Mouse (Mus musculus) adrenal gland, adult 8-10 months (tissue): ENCODE measurements around the gene Tjap1. TPM values are rescaled to one million over a fixed set of nuclear protein-coding genes. Genes with fewer than 3 reads are reported as not detected.

Experiments used
- DNase-seq: peaks from one replicate; pipeline ENCODE4 v3.0.0; 2022
- total RNA-seq, 4 experiments: library from RNA; stranded (reverse); gene quantifications; 2 replicates each; pipeline ENCODE4 v1.2.4; 2022

The Tjap1 gene
- total RNA-seq, 4 experiments from 2014 or later, result 49.3 to 72.6 (median 54.6) TPM

DNA sequence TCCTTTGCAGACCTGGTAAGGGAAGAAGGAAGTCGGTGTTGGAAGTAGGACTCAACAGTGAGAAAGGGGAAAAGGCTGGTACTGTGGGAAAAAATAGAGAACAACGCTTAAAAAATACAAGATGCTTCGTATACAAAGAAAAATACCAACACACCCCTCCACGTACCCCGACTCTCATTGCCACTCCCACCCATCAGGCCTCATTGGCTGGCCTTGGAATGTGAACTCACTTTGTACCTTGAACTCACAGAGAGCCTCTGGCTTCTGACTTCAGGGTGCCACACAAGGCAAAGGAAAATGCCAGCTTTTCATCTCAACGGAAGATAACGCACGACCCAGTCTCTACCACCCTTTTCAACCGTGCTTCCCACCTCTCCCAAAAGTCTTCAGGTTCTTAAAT is 314 bp upstream of the Tjap1 start:
- DNase-seq, result no peak

DNA sequence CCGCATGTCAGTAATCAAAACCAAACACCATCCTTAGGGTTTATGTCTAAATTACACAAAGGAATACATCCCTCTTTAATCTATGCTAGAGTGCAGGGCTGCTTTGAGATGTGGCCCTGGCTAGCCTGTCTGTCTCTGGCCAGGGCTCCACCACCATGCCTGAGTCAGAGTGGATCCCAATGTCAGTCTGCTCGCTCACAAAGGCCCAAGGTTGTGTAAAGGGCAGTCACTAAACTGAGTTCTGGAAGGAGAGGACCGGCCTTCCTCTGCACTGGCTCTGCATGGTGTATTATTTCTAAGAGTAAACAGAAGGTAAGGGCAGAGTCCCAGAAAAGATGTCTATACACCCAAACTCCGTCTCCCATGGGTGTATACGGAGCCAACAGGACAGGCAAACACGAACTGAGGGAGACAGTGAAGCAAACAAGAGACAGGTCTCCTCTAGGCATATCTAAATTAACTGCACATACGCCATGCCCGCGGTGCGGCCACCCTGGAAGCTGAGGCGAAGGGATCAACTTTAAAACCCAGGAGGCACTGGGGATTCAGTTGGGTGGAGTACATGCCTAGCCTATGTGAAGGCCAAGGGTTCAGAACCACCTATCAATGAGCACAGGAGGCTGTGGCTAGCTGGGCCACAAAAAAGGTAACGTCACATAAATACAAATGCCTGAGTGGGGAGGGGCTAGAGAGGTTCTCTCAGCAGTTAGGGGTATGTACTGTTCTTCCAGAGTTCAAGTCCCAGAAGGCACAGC is 4.6 kb downstream of the Tjap1 start:
- no peak for DNase-seq

DNA sequence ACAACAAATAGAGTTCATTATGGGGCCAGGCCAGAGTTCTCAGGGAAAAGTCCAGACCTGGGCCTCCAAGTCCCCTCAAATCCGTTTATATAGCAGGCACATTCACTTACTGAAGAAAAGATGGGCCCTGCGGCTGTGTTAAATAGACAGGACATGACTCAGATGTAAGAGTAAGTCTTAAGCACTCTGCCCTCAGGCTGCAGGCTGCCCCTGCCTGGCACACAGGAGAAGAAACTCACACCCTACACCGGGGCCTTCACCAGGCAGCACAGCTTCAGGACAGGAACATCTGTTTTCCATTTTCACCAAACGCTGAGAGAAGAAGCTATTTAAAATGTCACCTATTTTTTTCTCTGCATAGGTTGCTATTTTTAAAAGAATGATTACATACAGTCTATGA is 5.2 kb downstream of the Tjap1 start:
- DNase-seq, result no peak

DNA sequence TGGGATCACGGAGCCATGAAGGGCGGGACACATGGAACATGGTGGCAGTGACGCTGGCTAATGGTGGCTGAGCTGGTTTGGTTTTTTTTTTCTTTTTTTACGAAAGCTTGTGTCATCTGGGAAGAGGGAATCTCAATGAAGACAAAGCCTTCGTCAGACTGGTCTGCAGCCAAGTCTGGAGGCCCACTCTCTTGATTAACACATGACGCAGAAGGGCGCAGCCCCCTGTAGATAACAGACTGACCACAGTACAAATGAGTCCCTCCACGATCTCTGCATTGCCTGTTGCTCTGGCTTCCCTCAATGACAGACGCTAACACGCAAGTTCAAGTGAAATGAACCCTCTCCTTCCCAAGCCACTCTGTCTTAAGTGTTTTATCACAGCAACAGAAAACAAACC is 7.3 kb downstream of the Tjap1 start:
- DNase-seq, result no peak

DNA sequence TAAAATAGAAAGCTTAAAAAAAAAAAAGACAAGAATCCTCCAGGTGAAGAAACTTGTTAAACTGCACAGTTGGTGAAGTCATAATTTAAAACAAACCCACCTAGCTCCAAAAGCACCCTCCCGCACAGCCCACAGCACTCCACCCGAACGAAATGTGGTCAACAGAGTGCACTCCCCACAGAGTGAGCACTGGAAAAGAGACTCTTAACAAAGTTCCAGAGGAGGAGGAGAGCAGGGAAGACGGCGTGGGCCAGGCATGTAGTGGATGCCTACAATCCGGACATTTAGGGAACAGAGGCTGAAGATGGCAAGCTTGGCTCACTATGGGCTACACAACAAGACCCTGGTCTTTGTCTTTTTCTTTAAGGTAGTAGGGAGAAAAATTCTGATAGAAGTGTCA is 7.8 kb downstream of the Tjap1 start:
- no peak for DNase-seq

DNA sequence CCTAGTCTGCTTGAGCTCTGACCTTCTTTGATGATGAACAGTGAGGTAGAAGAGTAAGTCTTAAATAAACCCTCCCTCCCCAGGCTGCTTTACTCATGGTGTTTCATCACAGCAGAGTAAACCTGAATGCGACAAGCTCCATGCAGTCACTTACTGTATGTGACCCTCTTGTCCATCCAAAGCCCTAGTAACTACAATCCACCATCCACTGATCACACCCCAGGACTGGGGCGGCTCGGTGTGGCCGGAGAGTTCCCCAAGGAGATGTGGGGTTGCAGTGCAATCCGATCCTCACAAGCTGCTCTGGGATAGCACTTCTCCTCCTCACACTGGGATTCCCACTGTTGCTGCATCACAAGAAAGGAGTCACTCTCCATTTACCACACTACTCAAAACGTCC is 8.4 kb downstream of the Tjap1 start:
- no peak for DNase-seq

DNA sequence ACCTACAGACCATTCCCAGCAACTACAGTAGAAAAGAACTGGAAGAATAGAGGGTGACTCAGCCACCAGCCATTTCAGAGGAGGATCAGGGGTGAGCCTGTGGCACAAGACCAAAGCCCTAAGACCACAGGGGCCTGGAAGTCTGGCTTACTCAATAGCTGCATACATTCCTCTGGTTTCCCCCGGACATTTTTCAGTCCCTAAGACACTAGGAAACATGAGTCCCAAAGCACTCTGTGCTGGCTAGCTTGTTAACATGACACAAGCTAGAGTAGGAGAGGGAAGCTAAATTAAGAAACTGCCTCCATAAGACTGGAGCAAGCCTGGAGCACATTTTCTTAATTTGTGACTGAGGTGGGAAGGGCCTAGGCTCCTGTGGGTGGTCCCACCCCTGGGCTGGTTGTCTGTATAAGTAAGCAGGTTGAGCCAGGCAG is 9.0 kb downstream of the Tjap1 start:
- DNase-seq, result no peak

DNA sequence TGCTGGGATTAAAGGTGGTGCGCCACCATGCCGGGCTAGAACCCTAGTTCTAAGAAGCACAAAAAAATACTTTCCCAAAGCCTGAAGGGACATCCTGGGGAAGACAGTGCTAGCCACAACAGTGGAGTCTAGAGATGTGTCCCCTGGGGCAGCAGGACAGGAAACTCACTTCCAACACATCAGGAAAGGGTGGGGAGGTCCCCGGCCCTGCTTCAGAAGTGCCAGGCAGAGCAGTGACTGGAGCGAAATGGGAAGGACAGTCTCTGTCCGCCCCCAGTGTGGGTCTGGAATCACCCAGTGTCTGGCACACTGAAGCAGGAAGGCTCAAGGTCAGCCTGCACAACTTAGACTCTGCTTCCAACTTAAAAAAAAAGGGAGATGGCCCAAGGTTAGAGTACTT is 10.2 kb downstream of the Tjap1 start:
- no peak for DNase-seq

DNA sequence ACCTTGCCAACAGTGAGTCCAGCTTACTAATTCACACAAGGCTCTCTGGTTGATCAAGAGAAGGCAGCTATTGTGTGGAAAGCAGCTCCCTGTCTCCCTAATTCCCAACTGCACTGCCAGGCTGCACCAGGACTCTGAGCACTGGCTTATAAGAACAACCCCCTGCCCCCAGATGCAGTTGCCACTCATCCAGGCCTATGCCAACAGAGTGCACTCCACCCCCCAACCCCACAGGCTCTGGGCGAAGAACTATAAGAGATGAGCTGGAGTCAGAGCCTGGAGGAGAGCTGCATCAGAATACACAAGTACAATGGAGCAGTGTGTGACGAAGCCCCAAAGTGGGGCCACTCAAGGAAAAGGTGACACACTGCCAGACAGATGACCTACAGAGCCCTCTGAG is 10.8 kb downstream of the Tjap1 start:
- DNase-seq, result no peak

DNA sequence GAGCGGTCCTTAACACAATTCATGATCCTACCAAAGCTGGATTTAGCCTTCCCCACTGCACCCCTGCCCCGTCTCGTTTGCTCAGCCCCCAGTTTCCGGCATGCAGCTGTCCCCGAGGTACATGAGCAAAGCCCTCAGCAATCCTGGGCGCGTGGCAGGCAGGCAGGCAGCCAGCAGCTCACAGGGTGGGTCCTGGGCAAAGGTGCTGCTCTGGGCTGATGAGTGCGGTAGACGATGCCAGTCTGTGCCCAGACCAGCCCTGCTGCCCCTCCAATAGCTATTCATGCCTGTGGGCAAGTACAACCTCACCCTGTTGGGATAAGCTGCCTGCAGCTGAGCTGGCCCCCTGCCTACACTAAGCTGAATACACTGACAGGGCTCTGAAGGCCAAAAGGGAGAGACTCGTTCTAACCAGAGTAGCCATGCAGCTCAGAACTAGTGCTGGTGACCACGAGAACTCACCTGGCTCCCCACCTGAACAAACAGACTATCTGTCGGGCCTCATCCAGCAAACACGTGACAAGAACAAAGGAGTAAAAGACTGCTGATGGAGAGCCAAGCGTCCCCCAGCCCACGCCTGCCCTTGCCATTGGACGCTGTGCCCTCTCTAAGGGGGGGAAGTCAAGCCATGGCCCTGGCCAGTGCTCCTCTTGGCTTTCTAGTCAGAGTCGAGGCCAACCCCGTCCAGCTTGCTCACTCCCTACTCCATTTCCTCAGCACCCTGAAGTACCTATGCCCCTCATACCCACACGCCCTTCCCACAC is 12.9 kb downstream of the Tjap1 start:
- no peak for DNase-seq

DNA sequence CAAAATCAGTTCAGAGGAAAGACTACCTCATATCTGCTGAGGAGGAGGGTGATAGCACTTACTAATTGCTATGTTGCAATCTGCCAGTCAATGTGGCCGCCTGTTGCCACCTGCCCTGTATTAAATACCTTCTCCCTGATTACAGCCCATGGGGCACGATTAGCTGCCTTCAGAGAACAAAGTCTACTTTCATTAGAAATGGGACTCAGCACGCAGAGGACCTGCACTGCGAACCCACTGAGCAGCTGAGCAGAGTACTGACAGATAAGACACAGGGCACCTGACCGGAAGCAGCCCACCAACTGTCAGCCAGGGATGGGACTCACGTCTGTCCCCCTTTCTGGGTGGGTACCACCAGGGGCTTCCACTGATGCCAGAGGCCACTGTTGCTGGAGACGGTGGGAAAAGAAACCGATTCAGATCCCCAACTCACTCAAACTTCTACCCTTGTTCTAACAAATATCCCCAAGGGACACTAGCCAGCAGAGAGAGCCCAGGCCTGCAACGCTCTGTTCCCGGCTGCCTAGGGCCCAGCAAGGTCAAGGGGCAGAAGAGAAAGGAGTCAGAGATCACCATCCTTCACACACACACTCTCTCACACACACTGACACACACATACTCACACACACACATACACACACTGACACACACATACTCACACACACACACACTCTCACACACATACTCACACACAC is 14.7 kb downstream of the Tjap1 start:
- no peak for DNase-seq

DNA sequence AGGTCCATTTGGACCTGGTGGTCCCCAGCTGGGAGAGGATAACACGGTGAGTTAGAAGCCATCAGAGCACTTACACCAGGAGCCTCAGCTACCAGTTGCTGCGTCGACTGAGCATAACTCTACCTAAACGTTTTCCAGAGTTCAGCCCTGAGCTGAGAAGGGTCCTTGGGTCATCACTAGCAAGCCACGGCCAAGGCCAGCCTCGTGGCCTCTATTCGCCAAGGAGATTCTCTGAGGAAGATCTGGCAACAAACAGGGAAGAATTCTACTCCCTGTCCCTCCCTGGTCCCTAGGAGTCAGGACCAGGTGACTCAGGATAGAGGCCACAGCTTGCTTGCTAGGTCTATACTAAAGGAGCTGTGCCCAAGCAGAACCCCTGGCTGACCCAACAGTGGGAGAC is 15.3 kb downstream of the Tjap1 start:
- DNase-seq, result no peak

DNA sequence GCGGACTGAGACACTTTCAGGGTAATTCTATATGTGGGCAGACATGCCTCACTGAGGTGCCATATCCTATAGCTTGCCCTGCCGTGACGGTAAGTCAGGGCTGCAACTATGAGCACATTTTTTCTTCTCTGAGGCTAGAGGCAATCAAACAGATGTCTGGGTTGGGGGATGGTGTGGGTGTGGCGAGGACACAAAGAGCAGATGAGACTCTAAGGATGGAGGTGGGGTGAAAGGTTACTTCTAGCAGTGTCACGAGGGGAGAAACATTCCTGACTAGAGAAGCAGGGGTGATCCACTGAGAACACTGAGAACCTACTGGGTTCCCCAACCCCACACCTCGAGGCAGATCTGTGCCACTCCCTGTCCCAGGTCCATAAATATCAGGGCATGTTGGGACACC is 15.8 kb downstream of the Tjap1 start:
- DNase-seq, result no peak

DNA sequence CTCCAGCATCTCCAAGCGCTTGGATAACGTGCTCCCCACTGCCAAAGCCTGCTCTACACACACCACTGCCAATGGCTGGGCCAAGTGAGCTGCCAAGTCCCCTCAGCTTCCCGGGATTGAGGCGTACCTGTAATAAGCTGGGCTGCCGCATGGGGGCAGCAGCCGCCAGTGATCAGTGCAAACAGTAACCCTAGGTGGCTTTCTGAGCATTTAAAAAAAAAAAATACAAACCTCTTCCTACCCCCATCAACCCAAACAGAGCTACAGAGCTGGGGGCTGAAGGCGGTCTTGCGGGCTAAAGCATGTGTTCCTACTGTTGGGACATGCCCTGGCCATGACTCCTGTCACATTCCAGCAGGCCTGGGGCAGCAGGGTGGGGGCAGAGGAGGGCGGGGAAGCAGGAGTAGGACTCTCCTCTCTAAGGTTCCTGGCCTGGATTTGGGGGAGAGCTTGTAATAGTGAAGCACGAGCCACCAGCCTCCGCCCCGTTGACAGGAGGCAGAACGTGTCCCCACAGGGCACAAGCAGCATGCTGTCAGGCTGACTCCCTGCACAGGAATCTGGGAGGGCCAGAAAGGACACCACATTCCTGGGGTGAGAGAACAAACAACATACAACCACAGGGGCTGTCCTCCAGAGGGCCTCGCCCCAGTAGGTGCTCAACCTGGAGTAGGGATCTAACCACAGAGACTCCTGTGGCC is 16.8 kb downstream of the Tjap1 start:
- DNase-seq, result no peak

DNA sequence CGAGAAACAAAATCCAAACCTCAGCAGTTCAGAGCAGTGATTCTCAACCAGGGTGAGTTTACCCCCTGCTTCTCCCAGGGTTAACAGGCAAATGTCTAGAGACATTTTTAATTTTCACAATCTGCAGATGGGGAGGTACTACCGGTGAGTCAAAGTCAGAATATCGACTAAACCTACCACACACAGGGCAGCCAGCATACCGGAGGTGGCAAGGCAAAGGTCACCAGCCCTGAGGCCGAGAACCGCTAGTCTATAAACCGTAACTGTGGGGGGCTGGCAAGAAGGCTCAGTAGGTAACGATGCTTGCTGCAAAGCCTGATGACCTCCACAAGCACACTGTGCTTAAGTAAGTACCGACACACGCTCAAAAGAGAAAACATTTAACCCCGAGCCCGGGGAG is 17.3 kb downstream of the Tjap1 start:
- no peak for DNase-seq

DNA sequence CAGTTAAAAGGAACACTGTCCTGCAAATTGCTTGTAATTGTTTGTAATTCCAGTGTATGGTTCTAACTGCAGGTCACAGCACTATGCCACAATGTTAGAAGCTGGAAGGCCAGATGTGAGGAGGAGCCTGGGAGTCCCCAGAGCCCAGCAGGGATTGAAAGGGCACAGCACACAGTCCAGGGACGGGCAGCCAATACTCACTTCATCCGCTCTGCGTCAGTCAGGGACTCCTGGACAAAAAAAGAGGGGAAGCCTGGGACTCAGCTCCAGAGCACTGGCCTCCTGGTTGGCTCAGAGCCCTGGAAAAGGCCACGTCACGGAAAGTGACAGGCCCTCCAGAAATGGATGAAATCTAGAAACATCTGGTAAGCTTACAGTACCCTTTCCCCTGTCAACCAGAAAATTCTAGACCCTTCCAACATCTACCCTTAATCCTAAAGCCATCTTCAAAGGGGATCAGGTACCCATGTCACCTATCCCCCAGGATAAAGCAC is 20.6 kb downstream of the Tjap1 start:
- no peak for DNase-seq

DNA sequence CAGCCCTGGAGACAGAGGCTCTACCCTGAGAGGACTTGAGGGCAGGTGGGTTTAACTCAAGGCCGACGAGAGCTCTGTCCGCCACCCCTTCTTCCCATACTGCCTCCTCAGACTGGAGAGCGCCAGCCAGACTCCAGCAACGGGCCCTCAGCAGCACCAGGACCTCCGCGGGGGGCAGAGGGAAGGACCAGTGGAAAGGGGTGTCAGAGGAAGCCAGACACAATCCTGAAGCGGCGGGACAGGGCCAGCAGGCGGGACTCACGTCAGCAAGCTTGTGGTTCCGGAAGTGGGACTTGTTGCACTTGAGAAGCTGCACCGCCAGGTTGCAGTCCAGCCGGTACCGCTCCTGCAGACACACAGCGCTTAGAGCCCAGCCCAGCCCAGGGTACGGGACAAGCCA is 23.2 kb downstream of the Tjap1 start:
- DNase-seq, result no peak

DNA sequence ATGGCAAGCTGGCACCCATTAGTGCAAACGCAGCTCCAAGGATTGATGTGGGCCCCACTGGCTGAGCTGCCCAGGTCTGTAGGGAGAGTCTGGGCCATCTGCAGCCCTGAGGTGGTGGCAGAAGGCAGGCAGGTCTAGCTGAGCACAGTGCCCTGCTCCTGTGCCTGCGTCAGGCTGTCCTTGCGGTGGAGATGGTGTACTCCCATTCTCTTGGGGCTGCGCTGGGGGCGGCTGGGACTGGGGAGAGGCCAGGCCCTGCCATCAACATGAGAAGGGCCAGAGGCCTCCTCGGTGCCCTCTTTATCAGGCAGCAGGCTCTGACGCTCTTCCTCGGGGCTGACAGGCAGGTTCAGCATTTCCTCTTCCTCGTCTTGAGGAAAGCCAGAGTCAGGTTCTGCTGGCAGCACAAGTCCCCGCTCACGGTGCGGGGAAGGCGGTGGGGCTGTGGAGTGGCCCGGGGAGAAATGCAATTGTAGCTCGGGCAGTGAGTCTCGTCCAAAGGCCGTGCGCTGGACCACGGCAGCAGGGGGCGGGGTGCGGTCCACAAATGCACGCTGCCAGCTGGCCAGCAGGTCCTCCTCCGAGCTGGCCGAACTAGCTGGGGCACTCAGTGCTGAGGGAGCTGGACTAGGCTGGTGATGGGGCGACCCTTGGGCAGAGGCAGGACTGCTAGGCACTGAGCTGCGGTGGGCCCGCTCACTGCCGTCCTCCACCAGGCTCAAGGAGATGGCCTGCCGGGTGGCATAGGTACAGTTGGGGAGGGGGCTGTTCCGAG is 24.4 kb downstream of the Tjap1 start:
- no peak for DNase-seq

DNA sequence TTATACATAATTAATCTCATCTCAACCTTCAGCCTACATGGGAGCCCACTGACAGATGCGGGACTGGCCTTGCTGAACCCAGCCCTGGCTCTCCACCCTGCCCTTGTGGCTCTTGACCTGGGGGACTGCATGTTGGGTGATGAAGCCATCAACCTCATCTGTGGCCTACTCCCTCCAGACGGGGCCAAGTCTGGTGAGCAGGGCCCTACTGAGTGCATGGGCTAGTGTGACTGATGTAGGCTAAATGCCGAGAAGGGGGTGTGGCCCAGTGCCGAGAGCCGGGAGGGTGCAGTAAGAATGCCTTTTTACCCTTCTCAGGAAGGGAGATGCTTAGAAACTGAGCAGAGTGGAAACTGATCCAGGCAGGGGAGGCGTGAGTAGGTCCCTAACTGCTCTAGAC is 27.7 kb downstream of the Tjap1 start:
- no peak for DNase-seq

DNA sequence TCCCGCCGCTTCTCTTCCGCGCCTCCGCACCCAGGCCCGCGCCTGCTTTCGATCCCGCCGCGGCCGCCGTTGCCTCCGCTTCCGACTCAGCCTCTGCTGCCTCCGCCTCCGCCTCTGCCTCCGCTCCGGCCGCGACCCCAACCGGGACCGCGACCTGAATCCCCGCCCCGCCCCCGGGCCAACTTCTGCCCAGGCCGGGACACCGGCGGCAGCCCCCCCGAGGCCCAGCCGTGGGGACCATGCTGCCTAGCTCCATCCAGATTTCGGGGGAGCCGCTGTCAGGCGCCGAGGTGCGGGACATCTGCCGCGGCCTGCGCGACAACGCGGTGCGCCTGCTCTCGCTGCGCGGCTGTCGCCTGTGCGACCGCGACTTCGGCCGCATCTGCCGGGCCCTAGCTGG is 28.7 kb downstream of the Tjap1 start:
- no peak for DNase-seq

DNA sequence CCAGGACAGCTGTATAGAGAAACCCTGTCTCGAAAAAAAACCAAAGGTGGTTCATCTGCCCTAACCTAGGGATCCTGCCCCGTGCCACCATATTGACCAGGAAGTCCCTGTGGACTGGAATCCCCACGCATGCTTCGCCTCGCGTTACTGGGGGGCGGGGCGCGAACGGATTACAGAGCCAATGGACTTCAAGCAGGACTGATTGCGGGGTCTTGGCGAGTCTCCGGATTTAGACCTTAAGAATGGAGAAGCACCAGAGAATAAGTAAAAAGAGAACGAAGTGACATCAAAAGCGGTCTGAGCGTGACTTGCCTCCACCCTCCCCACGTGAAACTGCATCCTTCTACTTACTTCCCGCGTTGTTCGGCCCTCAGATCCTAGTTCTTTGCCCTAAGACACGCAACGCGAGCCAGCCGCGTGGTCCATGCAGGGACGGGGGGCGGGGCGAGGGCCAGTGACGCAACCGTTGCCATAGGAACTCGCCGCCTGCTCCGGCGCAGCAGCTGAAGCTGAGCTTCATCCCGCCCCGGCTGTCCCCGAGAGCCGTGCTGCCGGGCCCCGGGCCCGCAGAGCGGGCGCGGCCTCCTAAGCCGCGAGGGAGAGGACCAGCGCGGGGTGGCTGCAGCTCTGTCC is 29.3 kb downstream of the Tjap1 start, which contains the start of gene Lrrc73:
Gene Lrrc73, plus strand, starts transcription at position 80 of the 633 bp plus-strand sequence.
- DNase-seq, result peak; percentile 90
